Mouse (Mus musculus) heart, adult 2 months (tissue): ENCODE data around the gene Plcg1.

ENCODE experiments used
- CTCF ChIP-seq: fragments of 200-600 bp; IDR thresholded peaks from 2 replicates; pipeline ENCODE4 v1.8.1; 2022; ENCODE audit warnings: antibody characterized with exemption, mild to moderate bottlenecking, moderate library complexity
- EP300 ChIP-seq: fragments of 200-500 bp; IDR thresholded peaks from 2 replicates; pipeline ENCODE4 v1.6.1; 2011; ENCODE audit warnings: low read depth, low read length, control low read depth; ENCODE audit not compliant: insufficient read depth
- POLR2A ChIP-seq: fragments of 200-500 bp; IDR thresholded peaks from 2 replicates; pipeline ENCODE4 v1.6.1; 2011; ENCODE audit warnings: mild to moderate bottlenecking, low read depth, low read length, control low read depth; ENCODE audit not compliant: insufficient read depth

GRCm38 (mm10) chr2:160770871-160771270 is 39.8 kb downstream of the Plcg1 start:
- no peak for TF ChIP-seq POLR2A
- no peak for TF ChIP-seq CTCF
- TF ChIP-seq EP300: no peak
